Mouse (Mus musculus) right cerebral cortex, postnatal 25 days (tissue): Measurements from ENCODE around the gene Zbtb34.
A peak's percentile ranks its signal among the peaks of the same experiment; 100 is the strongest.

Experiments
- DNase-seq: peaks from one replicate; pipeline ENCODE4 v3.0.0; 2022

Gene Zbtb34

GRCm38 (mm10) chr2:33430771-33431699 lies at the start of gene Zbtb34:
Gene Zbtb34 (minus strand): TSS chr2:33431324.
- DNase-seq: peak; percentile 62

- DNase-seq: no peak
These were observed 47.0 kb upstream of the Zbtb34 start for GRCm38 (mm10) chr2:33477961-33478755.

- DNase-seq: peak; percentile 59
These were observed 44.8 kb upstream of the Zbtb34 start for GRCm38 (mm10) chr2:33475961-33476360.

- peak; percentile 94 for DNase-seq
These were observed 37.5 kb upstream of the Zbtb34 start, which contains the start of gene Zbtb43 for GRCm38 (mm10) chr2:33468466-33469097. Gene Zbtb43 (minus strand): TSS chr2:33468559.

GRCm38 (mm10) chr2:33467546-33468465 lies 36.7 kb upstream of the Zbtb34 start:
- DNase-seq: no peak

GRCm38 (mm10) chr2:33465966-33466365 lies 34.8 kb upstream of the Zbtb34 start:
- no peak for DNase-seq

- no peak for DNase-seq
These were observed 34.1 kb upstream of the Zbtb34 start for GRCm38 (mm10) chr2:33465215-33465614.

- DNase-seq: no peak
These were observed 30.9 kb upstream of the Zbtb34 start for GRCm38 (mm10) chr2:33462066-33462465.

- no peak for DNase-seq
These were observed 29.9 kb upstream of the Zbtb34 start for GRCm38 (mm10) chr2:33461066-33461465.

- no peak for DNase-seq
These were observed 28.5 kb upstream of the Zbtb34 start for GRCm38 (mm10) chr2:33459660-33460059.

- no peak for DNase-seq
These were observed 25.6 kb upstream of the Zbtb34 start for GRCm38 (mm10) chr2:33456696-33457095.

GRCm38 (mm10) chr2:33456242-33456641 lies 25.1 kb upstream of the Zbtb34 start:
- DNase-seq: no peak

GRCm38 (mm10) chr2:33455350-33455749 lies 24.2 kb upstream of the Zbtb34 start:
- no peak for DNase-seq

- DNase-seq: no peak
These were observed 23.7 kb upstream of the Zbtb34 start for GRCm38 (mm10) chr2:33454816-33455215.

GRCm38 (mm10) chr2:33453476-33453875 lies 22.4 kb upstream of the Zbtb34 start:
- no peak for DNase-seq

GRCm38 (mm10) chr2:33452721-33453120 lies 21.6 kb upstream of the Zbtb34 start:
- no peak for DNase-seq

GRCm38 (mm10) chr2:33452140-33452539 lies 21.0 kb upstream of the Zbtb34 start:
- DNase-seq: no peak

- DNase-seq: no peak
These were observed 20.2 kb upstream of the Zbtb34 start for GRCm38 (mm10) chr2:33451038-33451978.

- peak; percentile 65 for DNase-seq
These were observed 18.2 kb upstream of the Zbtb34 start for GRCm38 (mm10) chr2:33449119-33449873.

GRCm38 (mm10) chr2:33446796-33447195 lies 15.7 kb upstream of the Zbtb34 start:
- no peak for DNase-seq
